ENCODE assay signal across 36 mouse cellular contexts in genomic region chr2:153479486-153479885, GRCm38 (mm10). TPM values are rescaled to one million over a fixed set of nuclear protein-coding genes. Genes with fewer than 3 reads are reported as not detected.
A peak's percentile ranks its signal among the peaks of the same experiment; 100 is the strongest.
DNase-seq lines count a peak whose midpoint lies in the region; ATAC-seq lines count a peak whose summit lies in the region.
"Had no signal": no experiment of that assay in that cellular context is flagged by ENCODE, and none has a peak within 500 bp of the region (broad histone marks: within the 10 kb centered on the region; RNA-seq: fewer than 3 reads in every experiment).

No protein-coding gene starts in this region.

- H3K4me1 ChIP-seq in heart, embryonic 12.5 days (replicated peaks) = peaks cover 81% of the 10 kb centered on the region
- H3K4me1 ChIP-seq in limb, embryonic 10.5 days = peaks cover 63% of the 10 kb centered on the region
- H3K4me1 ChIP-seq in liver, embryonic 15.5 days (replicated peaks) = peaks cover 78% of the 10 kb centered on the region

- WGBS in heart, embryonic 12.5 days = 68% methylated on average over 1 of the region's 1 CpGs
- WGBS in limb, embryonic 10.5 days = 93% methylated on average over 1 of the region's 1 CpGs
- 27% methylated on average over 1 of the region's 1 CpGs for WGBS in liver, embryonic 15.5 days (ENCODE audit: insufficient replicate concordance)

- H3K4me3 ChIP-seq in heart, embryonic 12.5 days = no peak overlapping the region
- H3K4me3 ChIP-seq in limb, embryonic 10.5 days = no peak overlapping the region
- H3K4me3 ChIP-seq in liver, embryonic 15.5 days (replicated peaks) = no peak overlapping the region
- H3K4me3 ChIP-seq: forebrain, embryonic 13.5 days; gastrocnemius, adult 2 months; hindbrain, embryonic 12.5 days; intestine, embryonic 15.5 days; limb, embryonic 12.5 days had no signal

- no peaks in the 10 kb centered on the region for H3K9me3 ChIP-seq in heart, embryonic 12.5 days (replicated peaks)
- H3K9me3 ChIP-seq in limb, embryonic 10.5 days (replicated peaks) = no peaks in the 10 kb centered on the region
- no peaks in the 10 kb centered on the region for H3K9me3 ChIP-seq in liver, embryonic 15.5 days (replicated peaks)
- H3K9me3 ChIP-seq: forebrain, embryonic 13.5 days; hindbrain, embryonic 12.5 days; intestine, embryonic 15.5 days; limb, embryonic 12.5 days had no signal

- no peak overlapping the region for H3K4me2 ChIP-seq in heart, embryonic 12.5 days
- no peak overlapping the region for H3K4me2 ChIP-seq in liver, embryonic 15.5 days
- H3K4me2 ChIP-seq: forebrain, embryonic 13.5 days; hindbrain, embryonic 12.5 days; intestine, embryonic 15.5 days; limb, embryonic 12.5 days; midbrain, embryonic 11.5 days had no signal

- DNase-seq in heart, adult 8-10 months (ENCODE audit: low spot score) = no peak
- DNase-seq in 416B (ENCODE audit: low read depth) = peak; percentile 55
- no peak for DNase-seq in limb, embryonic 10.5 days (ENCODE audit: low spot score)
- DNase-seq in cerebellum, postnatal 36 days = no peak
- no peak for DNase-seq in spleen, adult 18-20 months
- DNase-seq: adrenal gland, adult 8-10 months; cerebellum, adult 8-10 months; cerebellum, postnatal 25 days; gastrocnemius, adult 2 months; heart, postnatal 36 days; kidney, adult 2 months; kidney, postnatal 36 days; layer of hippocampus, postnatal 36 days; lung, adult 18-20 months; lung, postnatal 4 days; right cerebral cortex, postnatal 25 days; thymus, postnatal 14 days had no signal

- ATAC-seq in heart, embryonic 12.5 days (ENCODE audit: insufficient number of reproducible peaks, low FRiP score) = no peak
- peak; percentile 3; the same call in 1 of the 2 replicates for ATAC-seq in liver, embryonic 15.5 days (ENCODE audit: insufficient read depth)
- no peak for ATAC-seq in cerebellum, adult (ENCODE audit: insufficient number of reproducible peaks, low FRiP score, low TSS enrichment)
- ATAC-seq: hindbrain, postnatal 0 days; intestine, embryonic 15.5 days; lung, postnatal 0 days; midbrain, embryonic 16.5 days had no signal

- H3K27ac ChIP-seq in heart, embryonic 12.5 days (ENCODE audit: poor library complexity, severe bottlenecking) = peak overlapping the region; percentile 26
- 0 out of 2 replicates have a peak overlapping the region, but pooled peaks have one; percentile 4 for H3K27ac ChIP-seq in limb, embryonic 10.5 days
- H3K27ac ChIP-seq in liver, embryonic 15.5 days (replicated peaks) = peak overlapping the region; percentile 58
- H3K27ac ChIP-seq: forebrain, embryonic 13.5 days; gastrocnemius, adult 2 months; hindbrain, embryonic 12.5 days; intestine, embryonic 15.5 days had no signal

- no peaks in the 10 kb centered on the region for H3K36me3 ChIP-seq in heart, embryonic 12.5 days
- H3K36me3 ChIP-seq in limb, embryonic 10.5 days = no peaks in the 10 kb centered on the region
- peaks cover 22% of the 10 kb centered on the region; the same call in 1 of the 2 replicates for H3K36me3 ChIP-seq in liver, embryonic 15.5 days (replicated peaks)
- H3K36me3 ChIP-seq: hindbrain, embryonic 12.5 days; intestine, embryonic 15.5 days; limb, embryonic 12.5 days had no signal

- no peaks in the 10 kb centered on the region for H3K27me3 ChIP-seq in heart, embryonic 12.5 days (replicated peaks)
- H3K27me3 ChIP-seq in limb, embryonic 10.5 days (ENCODE audit: low read depth, poor library complexity, severe bottlenecking) = peaks cover 35% of the 10 kb centered on the region
- H3K27me3 ChIP-seq in liver, embryonic 15.5 days = no peaks in the 10 kb centered on the region
- H3K27me3 ChIP-seq: forebrain, embryonic 13.5 days; intestine, embryonic 15.5 days had no signal

- H3K9ac ChIP-seq in heart, embryonic 12.5 days = no peak overlapping the region
- H3K9ac ChIP-seq in liver, embryonic 15.5 days = no peak overlapping the region; the same call in 1 of the 2 replicates
- H3K9ac ChIP-seq: forebrain, embryonic 13.5 days; hindbrain, embryonic 12.5 days had no signal

RNA-seq across cellular contexts. Expression of gene 4930404H24Rik, which starts 13.1 kb away (rescaled TPM):
- not detected in 2 replicates for polyA plus RNA-seq in heart, embryonic 12.5 days (2016; fragmentation: Nextera tagmentation; extraction: Ambion mirVana)
- total RNA-seq in heart, adult 8-10 months (2022) = not detected
- not detected in 2 replicates for polyA plus RNA-seq in limb, embryonic 10.5 days (2016; fragmentation: Nextera tagmentation; extraction: Ambion mirVana)
- polyA plus RNA-seq in liver, embryonic 15.5 days (2015; fragmentation: Nextera tagmentation; extraction: Ambion mirVana) = not detected in 2 replicates
- total RNA-seq: adrenal gland, adult 8-10 months; adrenal gland, postnatal 4 days; gastrocnemius, adult 2 months; heart, postnatal 36 days; hindbrain, postnatal 0 days; layer of hippocampus, postnatal 36 days; neutrophil, adult 5-6 weeks had no signal
- polyA plus RNA-seq: embryonic facial prominence, embryonic 11.5 days; forebrain, embryonic 13.5 days; gonadal fat pad, adult 2 months; hindbrain, embryonic 12.5 days; hindbrain, postnatal 0 days; intestine, embryonic 15.5 days; kidney, adult 2 months; kidney, embryonic 16.5 days; limb, embryonic 12.5 days; lung, postnatal 0 days; midbrain, embryonic 11.5 days; midbrain, embryonic 16.5 days; neural tube, embryonic 11.5 days; stomach, embryonic 16.5 days; urinary bladder, adult 2 months had no signal

RNA-seq across cellular contexts. Expression of gene Nol4l, which starts 50.3 kb away (rescaled TPM):
- 14.9 and 15.2 TPM in 2 replicates for polyA plus RNA-seq in heart, embryonic 12.5 days (2016; fragmentation: Nextera tagmentation; extraction: Ambion mirVana)
- 1 to 10 TPM; 2.2 to 3.6 (median 3.0) TPM for total RNA-seq in heart, adult 8-10 months (2022)
- 15.8 and 17.2 TPM in 2 replicates for polyA plus RNA-seq in limb, embryonic 10.5 days (2016; fragmentation: Nextera tagmentation; extraction: Ambion mirVana)
- polyA plus RNA-seq in liver, embryonic 15.5 days (2015; fragmentation: Nextera tagmentation; extraction: Ambion mirVana) = 4.7 and 4.9 TPM in 2 replicates

Comparison
In these comparisons a context has a peak if more than half of its experiments do, and no peak if none do; other contexts are left out.
1. H3K27ac ChIP-seq: peak in every context shown above with its lines; median percentile 58 in liver, embryonic 15.5 days; 26 in heart, embryonic 12.5 days; 4 in limb, embryonic 10.5 days.